Mouse (Mus musculus) hindbrain, embryonic 16.5 days (tissue): Measurements from ENCODE around the gene Btg1-ps2. TPM values are rescaled to one million over a fixed set of nuclear protein-coding genes. Genes with fewer than 3 reads are reported as not detected.
"Not testable (repeated sequence)": the region's sequence is repeated elsewhere in the genome, so short reads cannot be mapped to it uniquely, and the experiment has no call there.

Source experiments
- ATAC-seq: fragments of 200-750 bp; cut with Nextera tagmentation; 2 replicates; pipeline ENCODE4 v1.8.0; 2017; ENCODE audit warnings: moderate TSS enrichment, moderate library complexity
- H3K27ac ChIP-seq: fragments of 300-500 bp; sonication (generic); 2 replicates; pipeline ENCODE4 v1.5.1; 2014; ENCODE audit warnings: low read depth, mild to moderate bottlenecking, control low read depth, low read length, moderate library complexity
- H3K27me3 ChIP-seq: fragments of 300-500 bp; sonication (generic); replicated peaks from 2 replicates; pipeline ENCODE4 v1.6.1; 2014; ENCODE audit warnings: low read length; ENCODE audit not compliant: control insufficient read depth, insufficient read depth
- H3K36me3 ChIP-seq: fragments of 300-500 bp; sonication (generic); 2 replicates; pipeline ENCODE4 v1.6.1; 2014; ENCODE audit warnings: mild to moderate bottlenecking, low read length, moderate library complexity, mixed read lengths; ENCODE audit not compliant: control insufficient read depth, insufficient read depth
- H3K4me1 ChIP-seq: fragments of 300-500 bp; sonication (generic); 2 replicates; pipeline ENCODE4 v1.6.1; 2014; ENCODE audit warnings: low read depth, low read length; ENCODE audit not compliant: control insufficient read depth, insufficient read depth
- H3K4me2 ChIP-seq: fragments of 300-500 bp; sonication (generic); 2 replicates; pipeline ENCODE4 v1.6.1; 2014; ENCODE audit warnings: mild to moderate bottlenecking, low read length, control low read depth, moderate library complexity
- H3K4me3 ChIP-seq: fragments of 300-500 bp; sonication (generic); 2 replicates; pipeline ENCODE4 v1.5.1; 2014; ENCODE audit warnings: mild to moderate bottlenecking, low read length, control low read depth, moderate library complexity
- H3K9ac ChIP-seq: fragments of 300-500 bp; sonication (generic); 2 replicates; pipeline ENCODE4 v1.6.1; 2014; ENCODE audit warnings: low read depth, mild to moderate bottlenecking, control low read depth, low read length, moderate library complexity
- H3K9me3 ChIP-seq: fragments of 300-500 bp; sonication (generic); 2 replicates; pipeline ENCODE4 v1.6.1; 2014; ENCODE audit warnings: mild to moderate bottlenecking, low read length, moderate library complexity; ENCODE audit not compliant: control insufficient read depth
- WGBS: fragments of 180-500 bp; shearing (Covaris S2); extraction: QIAGEN DNeasy Blood & Tissue Kit; methylation state at CpG from one replicate; pipeline ENCODE4 v1.1.7; 2014; 5-methylcytosine and 5-hydroxymethylcytosine counted together
- polyA plus RNA-seq: library from polyadenylated mRNA; unstranded; fragments of >200 nt; fragmentation: Nextera tagmentation; extraction: Ambion mirVana; gene quantifications from 2 replicates; pipeline ENCODE4 v1.2.1, GENCODE M21; 2015

Btg1-ps2 gene
- not detected in 2 replicates for polyA plus RNA-seq

- not testable (repeated sequence) for H3K4me2 ChIP-seq, H3K4me3 ChIP-seq, H3K27ac ChIP-seq, ATAC-seq, H3K36me3 ChIP-seq, H3K9me3 ChIP-seq, H3K27me3 ChIP-seq, H3K4me1 ChIP-seq, H3K9ac ChIP-seq
Measured at GRCm38 (mm10) chrX:38043014-38043413, at the start of gene Btg1-ps2. Btg1-ps2 (minus strand) TSS chrX:38043114.

DNA sequence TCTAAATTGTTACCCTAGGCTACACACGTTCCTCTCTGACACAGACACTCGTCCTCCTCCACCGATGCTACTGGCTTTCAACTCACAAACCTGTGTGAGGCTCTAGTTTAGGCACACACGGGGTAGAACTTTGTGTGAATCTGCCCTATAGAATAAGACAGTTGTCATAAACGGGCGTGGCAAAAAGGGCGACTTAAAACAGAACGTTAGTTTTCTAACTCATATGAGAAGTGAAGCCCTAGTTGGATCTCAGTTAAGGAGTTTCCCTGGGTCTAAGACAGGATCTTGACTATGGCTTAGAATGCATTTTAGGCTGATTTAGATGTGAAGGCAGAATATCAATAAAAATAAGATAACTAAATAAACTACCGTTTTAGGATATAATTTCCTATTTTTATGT is 42.1 kb upstream of the Btg1-ps2 start, which contains the start of gene Rhox11:
TSS of gene Rhox11 (minus strand) at position 101 of the 400 bp plus-strand sequence.
- Histone ChIP-seq H3K9me3 (no peaks in the 10 kb centered on the region), H3K9ac (no peak within 1 kb of the TSS), H3K36me3 (no peaks in the 10 kb centered on the region), H3K27me3 (no peaks in the 10 kb centered on the region), H3K27ac (no peak within 1 kb of the TSS), H3K4me1 (no peaks in the 10 kb centered on the region), H3K4me3 (no peak within 1 kb of the TSS), H3K4me2 (no peak within 1 kb of the TSS; the same call in 1 of the 2 replicates)
- WGBS: 86% methylated on average over 9 of the region's 9 CpGs
- no peak for ATAC-seq

GRCm38 (mm10) chrX:38084226-38084625 is 41.3 kb upstream of the Btg1-ps2 start:
- Histone ChIP-seq H3K4me1 (no peaks in the 10 kb centered on the region), H3K4me2 (no peak overlapping the region; the same call in 1 of the 2 replicates), H3K36me3 (no peaks in the 10 kb centered on the region), H3K9me3 (no peaks in the 10 kb centered on the region), H3K4me3 (no peak overlapping the region), H3K27ac (no peak overlapping the region), H3K9ac (no peak overlapping the region), H3K27me3 (no peaks in the 10 kb centered on the region)
- no peak; the same call in 1 of the 2 replicates for ATAC-seq
- WGBS: 15% methylated on average over 12 of the region's 12 CpGs

- Histone ChIP-seq H3K4me3 (no peak within 1 kb of the TSS), H3K4me2 (no peak within 1 kb of the TSS), H3K27ac (no peak within 1 kb of the TSS), H3K4me1 (no peaks in the 10 kb centered on the region), H3K9ac (no peak within 1 kb of the TSS), H3K9me3 (no peaks in the 10 kb centered on the region), H3K36me3 (no peaks in the 10 kb centered on the region), H3K27me3 (no peaks in the 10 kb centered on the region)
- 87% methylated on average over 11 of the region's 11 CpGs for WGBS
- ATAC-seq: no peak
Measured at GRCm38 (mm10) chrX:38066175-38066574, 23.3 kb upstream of the Btg1-ps2 start, which contains the start of gene Rhox10. Rhox10 (plus strand) TSS chrX:38066475.

DNA sequence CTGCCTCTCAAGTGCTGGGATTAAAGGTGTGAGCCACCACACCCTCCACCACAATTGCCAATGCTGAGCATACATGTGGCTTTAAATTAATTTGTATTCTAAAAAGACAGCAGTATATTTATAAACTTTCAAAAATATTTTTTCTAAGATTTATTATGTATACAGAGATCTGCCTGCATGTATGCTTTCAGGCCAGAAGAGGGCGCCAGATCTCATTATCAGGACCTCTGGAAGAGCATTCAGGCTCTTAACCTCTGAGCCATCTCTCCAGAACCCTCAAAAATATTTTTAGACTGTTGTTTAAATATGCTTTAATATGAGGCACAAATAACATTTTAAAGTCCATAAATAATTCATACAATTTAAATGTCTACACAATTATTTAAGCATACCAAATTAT is 18.6 kb upstream of the Btg1-ps2 start:
- no peak for ATAC-seq
- Histone ChIP-seq H3K9me3 (no peaks in the 10 kb centered on the region), H3K4me1 (no peaks in the 10 kb centered on the region), H3K27ac (no peak overlapping the region), H3K36me3 (no peaks in the 10 kb centered on the region), H3K9ac (no peak overlapping the region), H3K4me3 (no peak overlapping the region), H3K4me2 (no peak overlapping the region), H3K27me3 (no peaks in the 10 kb centered on the region)
- WGBS: 0% methylated on average over 1 of the region's 1 CpGs

DNA sequence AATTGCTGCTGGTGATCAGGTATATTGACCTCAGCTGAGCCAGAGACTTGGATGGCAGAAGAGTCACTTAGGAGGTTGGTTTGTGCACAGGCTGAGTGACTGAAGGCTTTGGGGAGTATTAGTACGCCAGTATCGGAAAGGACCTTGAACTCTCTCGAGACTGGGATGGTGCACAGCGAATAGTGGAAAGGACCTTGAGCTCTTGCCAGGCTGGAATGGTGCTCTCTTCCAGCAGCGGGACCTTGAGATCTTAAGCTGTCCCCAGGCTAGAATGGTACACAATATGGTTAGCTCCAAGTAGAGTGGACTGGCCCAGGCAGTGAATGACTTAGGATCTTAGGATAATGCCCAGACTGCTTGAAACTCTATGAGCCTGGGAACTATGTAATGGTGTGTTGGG is 3.2 kb downstream of the Btg1-ps2 start:
- Histone ChIP-seq H3K4me2 (no peak overlapping the region), H3K27me3 (no peaks in the 10 kb centered on the region), H3K27ac (no peak overlapping the region), H3K36me3 (no peaks in the 10 kb centered on the region), H3K4me3 (no peak overlapping the region), H3K9ac (no peak overlapping the region), H3K4me1 (no peaks in the 10 kb centered on the region), H3K9me3 (no peaks in the 10 kb centered on the region)
- ATAC-seq: no peak
- 94% methylated on average over 5 of the region's 5 CpGs for WGBS

- no peak overlapping the region for H3K4me3 ChIP-seq
- no peak overlapping the region for H3K4me2 ChIP-seq
- H3K4me1 ChIP-seq: no peaks in the 10 kb centered on the region
- H3K36me3 ChIP-seq: no peaks in the 10 kb centered on the region
- WGBS: 52% methylated on average over 2 of the region's 2 CpGs
- no peak overlapping the region for H3K9ac ChIP-seq
- no peaks in the 10 kb centered on the region for H3K9me3 ChIP-seq
- no peaks in the 10 kb centered on the region for H3K27me3 ChIP-seq
- no peak overlapping the region for H3K27ac ChIP-seq
- no peak for ATAC-seq
Measured at GRCm38 (mm10) chrX:38033841-38034240, 9.1 kb downstream of the Btg1-ps2 start.

DNA sequence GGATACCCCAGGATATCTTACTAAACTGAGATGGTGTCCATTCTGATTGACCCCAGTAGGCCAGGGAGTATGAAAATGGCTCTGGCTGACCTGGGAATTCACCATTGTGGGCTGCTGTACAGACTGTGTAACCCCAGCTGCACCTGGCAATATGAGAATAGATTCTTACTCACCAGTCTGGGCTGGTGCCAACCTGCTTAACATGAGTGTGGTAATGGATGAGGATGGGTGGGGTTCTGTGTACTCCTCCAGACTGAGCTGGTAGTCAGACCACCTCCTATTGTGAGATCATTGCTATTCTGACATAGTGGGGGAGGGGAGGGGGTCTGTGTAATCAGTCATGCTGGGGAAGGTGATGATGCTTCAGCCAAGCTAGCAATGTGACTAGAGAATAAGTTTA is 24.3 kb downstream of the Btg1-ps2 start, which contains the start of gene Btg1-ps1:
TSS of gene Btg1-ps1 (minus strand) at position 219 of the 400 bp plus-strand sequence.
- not testable (repeated sequence) for H3K27me3 ChIP-seq, H3K9ac ChIP-seq

DNA sequence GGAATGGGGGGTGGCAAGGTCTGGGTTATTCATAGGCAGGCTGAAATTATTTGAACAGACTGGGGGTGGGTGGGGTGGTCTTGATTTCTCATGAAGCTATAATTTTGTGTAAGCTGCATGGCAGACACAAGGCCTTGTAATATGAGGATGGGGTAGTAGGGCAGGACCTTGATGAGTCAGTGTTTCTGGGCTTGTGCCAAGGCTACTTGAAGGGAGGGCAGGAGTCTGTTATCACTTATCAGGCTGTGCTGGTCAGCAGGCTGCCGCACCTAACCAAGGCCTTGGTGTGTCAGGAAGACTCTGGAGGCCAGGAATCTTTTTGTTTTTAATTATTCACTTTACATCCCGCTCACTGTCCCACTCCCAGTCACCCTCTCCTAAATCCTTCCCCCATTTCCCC is 34.2 kb downstream of the Btg1-ps2 start:
- Histone ChIP-seq H3K9me3 (no peaks in the 10 kb centered on the region), H3K4me3 (no peak overlapping the region), H3K27me3 (no peaks in the 10 kb centered on the region), H3K36me3 (no peaks in the 10 kb centered on the region), H3K9ac (no peak overlapping the region), H3K4me2 (no peak overlapping the region), H3K4me1 (no peaks in the 10 kb centered on the region), H3K27ac (no peak overlapping the region)
- 91% methylated on average over 2 of the region's 2 CpGs for WGBS
- ATAC-seq: no peak

More for the DNA sequence above, 24.3 kb downstream of the Btg1-ps2 start, which contains the start of gene Btg1-ps1:
- not testable (repeated sequence) for ATAC-seq, H3K36me3 ChIP-seq, H3K4me3 ChIP-seq, H3K4me2 ChIP-seq, H3K27ac ChIP-seq, H3K4me1 ChIP-seq, H3K9me3 ChIP-seq
